Mouse (Mus musculus) fat pad, adult 2 months (tissue): Measurements from ENCODE around the gene Ifit3b.
"Not testable (repeated sequence)": the region's sequence is repeated elsewhere in the genome, so short reads cannot be mapped to it uniquely, and the experiment has no call there.

Experiments used
- DNase-seq: peaks from one replicate; pipeline ENCODE4 v3.0.0-alpha.2; 2011; ENCODE audit warnings: low read depth, low spot score; ENCODE audit errors: extremely low read depth

The Ifit3b gene

GRCm38 (mm10) chr19:34607237-34608051, at the start of gene Ifit3b:
Gene Ifit3b (plus strand): TSS chr19:34607970.
- not testable (repeated sequence) for DNase-seq

GRCm38 (mm10) chr19:34562556-34562955, 45.2 kb upstream of the Ifit3b start:
- no peak for DNase-seq

- no peak for DNase-seq
Measured at GRCm38 (mm10) chr19:34566178-34566784, 41.5 kb upstream of the Ifit3b start.

- DNase-seq = no peak
Measured at GRCm38 (mm10) chr19:34568988-34569895, 38.5 kb upstream of the Ifit3b start.

DNA sequence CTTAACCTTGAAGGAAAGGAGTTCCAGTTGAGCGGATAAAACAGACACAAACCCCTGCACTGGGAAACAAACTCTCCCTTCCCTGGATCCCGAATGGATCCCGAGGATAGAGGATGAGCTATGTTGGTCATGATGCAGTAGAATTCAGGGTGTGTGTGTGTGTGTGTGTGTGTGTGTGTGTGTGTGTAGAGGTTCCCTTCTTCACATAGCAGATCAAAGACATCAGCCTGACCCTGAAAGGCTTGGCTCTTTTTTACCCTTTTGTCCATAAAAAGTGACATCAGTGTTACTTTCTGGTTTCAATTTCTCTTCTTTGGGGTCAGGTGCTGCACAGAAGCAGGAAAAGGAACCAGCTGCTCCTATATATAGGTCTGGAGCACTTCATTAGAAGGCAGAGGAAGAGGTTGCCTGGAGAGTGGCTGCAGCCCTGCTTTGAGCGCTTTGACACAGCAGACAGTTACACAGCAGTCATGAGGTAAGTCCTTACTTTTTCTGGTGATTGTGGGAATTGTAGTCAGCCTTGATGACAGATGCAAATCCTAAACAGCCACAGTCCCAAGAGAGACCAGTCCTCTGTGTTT, 37.8 kb upstream of the Ifit3b start:
- no peak for DNase-seq

DNA sequence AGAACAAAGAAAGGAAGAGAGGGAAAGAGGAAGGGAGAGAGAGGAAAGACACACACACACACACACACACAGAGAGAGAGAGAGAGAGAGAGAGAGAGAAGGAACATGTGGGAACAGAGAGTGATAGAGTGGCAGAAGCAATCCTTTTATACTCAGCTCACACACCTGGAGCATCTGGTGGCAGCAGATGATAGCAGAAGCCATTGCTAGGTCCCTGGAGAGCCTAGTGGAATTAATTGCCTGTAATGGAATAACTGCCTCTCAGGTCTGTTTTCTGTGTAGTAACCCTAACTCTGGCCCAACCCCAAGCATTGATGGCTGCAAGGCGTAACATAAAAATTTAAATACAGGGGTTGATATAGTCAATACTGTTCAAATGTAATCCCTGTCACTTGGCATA, 36.7 kb upstream of the Ifit3b start:
- DNase-seq = no peak

- no peak for DNase-seq
Measured at GRCm38 (mm10) chr19:34573650-34574049, 34.1 kb upstream of the Ifit3b start.

- no peak for DNase-seq
Measured at GRCm38 (mm10) chr19:34577121-34577520, 30.6 kb upstream of the Ifit3b start.

- not testable (repeated sequence) for DNase-seq
Measured at GRCm38 (mm10) chr19:34582696-34583095, 25.1 kb upstream of the Ifit3b start.

GRCm38 (mm10) chr19:34583126-34583766, 24.5 kb upstream of the Ifit3b start, which contains the start of gene Ifit3:
Gene Ifit3 (plus strand): TSS chr19:34583531.
- not testable (repeated sequence) for DNase-seq

DNA sequence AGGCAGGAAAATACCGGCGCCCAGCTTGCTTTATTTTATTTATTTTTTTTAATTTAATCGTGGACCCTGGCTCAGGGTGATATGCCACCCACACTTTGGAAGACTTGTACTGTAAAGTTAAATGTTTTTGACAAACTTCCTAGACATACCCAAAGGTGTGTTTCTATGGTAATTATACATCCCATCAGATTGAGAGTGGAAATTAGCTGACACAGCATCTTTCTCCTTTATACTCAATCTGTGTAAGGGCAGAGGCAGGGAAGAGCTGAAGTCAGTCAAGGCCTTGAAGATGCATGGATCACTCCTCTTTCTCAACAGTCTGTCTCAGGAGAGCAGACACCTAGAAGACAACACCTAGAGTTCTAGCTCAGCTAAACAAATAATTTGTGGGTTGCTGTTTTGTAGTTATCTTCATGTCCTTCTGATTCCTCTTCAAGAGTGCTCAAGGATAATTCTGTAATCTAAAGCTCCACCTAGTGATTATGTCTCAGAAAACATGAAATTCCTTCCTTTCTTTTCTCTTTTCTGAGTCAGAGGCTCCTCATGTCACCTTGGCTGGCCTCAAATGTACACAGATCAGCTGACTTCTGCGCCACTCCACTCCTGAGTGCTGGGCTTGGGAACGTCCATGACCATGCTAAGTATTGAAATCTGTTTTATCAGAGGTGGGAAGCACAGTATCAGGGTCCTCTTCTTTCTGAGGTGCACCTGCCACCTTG, 21.9 kb upstream of the Ifit3b start:
- not testable (repeated sequence) for DNase-seq

DNA sequence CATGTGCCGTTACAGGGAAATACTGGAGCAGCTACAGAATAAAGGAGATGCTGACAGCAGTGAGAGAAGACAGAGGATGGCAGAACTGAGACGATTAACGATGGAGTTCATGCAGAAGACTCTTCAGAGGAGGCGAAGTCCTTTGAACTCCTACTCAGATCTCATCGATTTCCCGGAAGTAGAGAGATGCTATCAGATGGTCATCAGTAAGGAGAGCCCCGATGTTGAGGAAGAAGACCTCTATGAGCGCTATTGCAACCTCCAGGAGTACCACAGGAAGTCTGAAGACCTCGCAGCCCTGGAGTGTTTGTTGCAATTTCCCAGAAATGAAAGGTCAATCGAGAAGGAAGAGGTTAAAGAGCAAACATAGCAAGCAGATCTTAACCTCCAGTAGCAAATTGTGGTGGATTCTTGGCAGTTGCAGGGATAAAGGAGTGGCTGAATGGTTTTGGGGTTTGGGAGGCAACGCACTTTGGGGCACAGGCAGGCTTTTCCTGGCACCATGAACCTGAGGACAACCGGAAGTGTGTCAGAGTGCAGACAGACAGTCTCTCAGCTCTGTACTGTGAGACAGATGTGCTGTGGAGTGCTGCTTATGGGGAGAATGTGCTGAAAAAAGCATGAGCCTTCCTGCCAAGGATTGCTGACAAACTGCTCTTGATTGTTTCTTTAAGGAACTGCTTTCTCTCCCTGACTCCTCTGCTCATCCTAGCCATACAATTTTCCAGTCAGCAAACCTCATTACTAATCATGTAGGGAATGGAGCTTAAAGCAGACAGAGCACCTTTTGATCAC, 19.7 kb upstream of the Ifit3b start:
- DNase-seq = not testable (repeated sequence)

DNA sequence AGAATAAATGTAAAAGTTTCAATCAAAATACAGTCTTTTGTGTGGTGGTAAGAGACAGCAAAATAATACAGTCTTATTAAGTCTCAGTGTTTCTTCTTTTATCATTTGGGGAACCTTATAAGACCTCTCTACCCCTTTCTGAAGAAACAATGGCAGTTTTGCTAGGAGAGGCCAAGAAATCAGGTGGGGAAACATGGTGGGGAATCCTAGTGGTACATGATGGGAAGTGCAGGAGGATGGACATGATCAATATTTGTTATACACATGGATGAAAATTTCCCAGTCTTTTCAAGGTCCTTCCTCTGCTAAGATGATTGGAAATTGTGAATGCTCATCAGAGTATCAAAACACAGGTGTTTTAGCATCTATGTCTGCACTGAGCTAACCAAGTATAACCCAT, 18.8 kb upstream of the Ifit3b start:
- no peak for DNase-seq

DNA sequence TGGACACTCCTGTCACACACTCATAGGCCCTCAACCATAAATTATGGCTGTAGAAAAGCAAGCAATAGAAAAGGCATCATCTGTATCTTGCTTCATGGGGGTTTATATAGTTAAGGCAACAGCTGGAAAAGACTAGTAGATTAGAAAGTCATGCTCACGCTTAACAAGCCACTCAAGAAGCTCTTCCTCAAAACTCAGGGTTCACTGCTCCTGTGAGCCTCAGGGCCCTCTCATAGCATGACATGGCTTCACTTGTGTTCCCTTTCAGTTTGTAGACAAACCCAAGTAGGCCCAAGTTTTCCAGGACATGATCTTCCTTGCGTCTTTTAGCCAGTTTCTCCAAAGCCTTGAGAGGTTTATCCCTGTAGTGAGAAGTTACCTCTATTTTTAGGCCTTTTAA, 14.3 kb upstream of the Ifit3b start:
- DNase-seq = no peak

DNA sequence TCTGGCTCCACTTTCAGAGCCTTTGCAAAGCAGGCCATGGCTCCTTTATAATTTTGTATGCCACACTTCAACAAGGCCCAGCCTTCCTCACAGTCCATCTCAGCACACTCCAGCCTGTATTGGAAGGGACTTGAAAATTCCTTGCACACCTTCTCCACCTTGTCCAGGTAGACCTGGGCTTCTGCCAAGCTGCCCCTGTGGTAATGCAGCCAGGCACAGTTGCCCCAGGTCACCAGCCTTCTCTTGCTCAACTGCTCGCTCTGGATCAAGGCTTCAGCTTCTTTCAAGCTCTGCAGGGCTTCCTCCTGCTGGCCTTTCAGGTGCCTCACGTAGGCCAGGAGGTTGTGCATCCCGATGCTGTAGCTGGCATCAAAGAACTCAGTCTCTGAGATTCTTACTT, 13.2 kb upstream of the Ifit3b start:
- not testable (repeated sequence) for DNase-seq

DNA sequence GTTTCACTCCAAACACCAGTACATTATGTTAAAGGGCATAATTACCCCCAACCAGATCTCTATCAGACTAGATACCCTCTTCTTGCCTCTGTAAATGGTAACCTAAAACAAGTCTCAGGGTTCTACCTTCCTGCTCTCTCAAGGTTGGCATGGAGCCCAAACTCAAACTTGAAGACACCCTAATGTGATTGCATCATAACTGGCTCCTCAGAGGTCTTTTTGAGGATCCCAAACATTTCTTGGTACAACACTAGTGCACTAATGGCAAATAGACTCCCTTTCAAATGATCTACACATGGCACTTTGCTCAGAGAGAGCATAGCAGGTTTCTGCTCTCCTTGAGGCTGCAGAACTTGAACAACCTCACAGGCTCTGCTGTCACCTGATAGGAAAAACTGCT, 11.0 kb upstream of the Ifit3b start:
- DNase-seq = no peak

DNA sequence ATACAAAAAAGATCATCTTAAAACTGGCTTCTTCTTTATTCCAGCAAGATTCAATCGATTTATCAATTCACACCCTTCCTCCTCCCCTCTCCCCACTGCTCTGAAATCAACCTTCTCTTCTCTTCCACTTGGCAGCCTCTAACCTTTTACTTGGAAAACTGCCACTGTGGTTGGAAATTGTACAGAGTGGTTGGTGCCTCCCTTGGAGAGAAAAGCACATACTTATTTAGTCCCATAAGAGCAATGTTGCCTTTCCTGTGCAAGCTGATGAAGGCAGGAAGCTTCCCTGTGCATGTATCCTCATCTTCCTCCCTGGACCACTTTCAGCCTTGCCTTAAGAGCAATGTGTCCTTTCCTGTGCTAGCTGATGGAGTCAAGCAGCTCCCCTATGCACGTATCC, 9.4 kb upstream of the Ifit3b start:
- DNase-seq = no peak

DNA sequence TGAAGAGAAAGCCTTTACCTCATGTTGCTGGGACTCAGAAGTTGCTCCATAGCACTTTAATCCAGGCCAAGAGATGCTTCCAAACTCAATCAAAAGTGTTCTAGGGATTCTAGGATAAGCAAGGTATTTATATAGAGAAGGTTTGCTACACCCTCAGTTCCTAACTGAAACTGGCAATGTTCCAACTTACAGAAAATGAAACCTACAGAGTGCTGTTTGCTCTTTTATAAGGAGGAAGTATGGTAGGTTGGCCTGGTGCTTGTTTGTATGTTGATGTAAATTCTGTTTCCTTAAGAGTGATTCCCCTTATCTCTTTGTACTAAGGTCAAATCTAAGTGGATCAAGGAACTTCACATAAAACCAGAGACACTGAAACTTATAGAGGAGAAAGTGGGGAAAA, 8.5 kb upstream of the Ifit3b start:
- DNase-seq = not testable (repeated sequence)

- not testable (repeated sequence) for DNase-seq
Measured at GRCm38 (mm10) chr19:34601888-34602287, 5.9 kb upstream of the Ifit3b start, which contains the start of gene Ifit1bl1. Gene Ifit1bl1 (minus strand): TSS chr19:34601956.
